Mouse (Mus musculus): Measurements from ENCODE around the gene S100a5. TPM values are rescaled to one million over a fixed set of nuclear protein-coding genes. Genes with fewer than 3 reads are reported as not detected.
A peak's percentile ranks its signal among the peaks of the same experiment; 100 is the strongest.

The S100a5 gene
- total RNA-seq, 1 experiment from 2014 or later: not detected

- no peak for ATAC-seq (replicated peaks; ENCODE audit: low read depth, poor library complexity, severe bottlenecking)
Measured at GRCm38 (mm10) chr3:90599401-90599800, 8.9 kb upstream of the S100a5 start.

GRCm38 (mm10) chr3:90600036-90600435, 8.3 kb upstream of the S100a5 start:
- no peak for ATAC-seq (replicated peaks; ENCODE audit: low read depth, poor library complexity, severe bottlenecking)

- no peak for ATAC-seq (replicated peaks; ENCODE audit: low read depth, poor library complexity, severe bottlenecking)
Measured at GRCm38 (mm10) chr3:90600458-90601195, 7.7 kb upstream of the S100a5 start.

GRCm38 (mm10) chr3:90601486-90602110, 6.7 kb upstream of the S100a5 start, which contains the start of gene Gm42674:
Gm42674 (plus strand) TSS chr3:90601904.
- no peak for ATAC-seq (replicated peaks; ENCODE audit: low read depth, poor library complexity, severe bottlenecking)

GRCm38 (mm10) chr3:90603623-90604022, 4.7 kb upstream of the S100a5 start, which contains the start of gene S100a4:
S100a4 (plus strand) TSS chr3:90603771.
- peak; percentile 86 for ATAC-seq (replicated peaks; ENCODE audit: low read depth, poor library complexity, severe bottlenecking)

GRCm38 (mm10) chr3:90604416-90604815, 3.9 kb upstream of the S100a5 start:
- ATAC-seq (replicated peaks; ENCODE audit: low read depth, poor library complexity, severe bottlenecking): peak; percentile 50

GRCm38 (mm10) chr3:90605049-90605448, 3.3 kb upstream of the S100a5 start:
- ATAC-seq (replicated peaks; ENCODE audit: low read depth, poor library complexity, severe bottlenecking): peak; percentile 40

- ATAC-seq (replicated peaks; ENCODE audit: low read depth, poor library complexity, severe bottlenecking): no peak
Measured at GRCm38 (mm10) chr3:90605736-90606135, 2.6 kb upstream of the S100a5 start.

GRCm38 (mm10) chr3:90606185-90606584, 2.1 kb upstream of the S100a5 start:
- no peak for ATAC-seq (replicated peaks; ENCODE audit: low read depth, poor library complexity, severe bottlenecking)

GRCm38 (mm10) chr3:90607361-90607760, 962 bp upstream of the S100a5 start:
- no peak for ATAC-seq (replicated peaks; ENCODE audit: low read depth, poor library complexity, severe bottlenecking)

- no peak for ATAC-seq (replicated peaks; ENCODE audit: low read depth, poor library complexity, severe bottlenecking)
Measured at GRCm38 (mm10) chr3:90609102-90609501, 779 bp downstream of the S100a5 start.

GRCm38 (mm10) chr3:90611494-90611893, 3.2 kb downstream of the S100a5 start:
- ATAC-seq (replicated peaks; ENCODE audit: low read depth, poor library complexity, severe bottlenecking): no peak

GRCm38 (mm10) chr3:90612061-90612460, 3.7 kb downstream of the S100a5 start:
- ATAC-seq (replicated peaks; ENCODE audit: low read depth, poor library complexity, severe bottlenecking): 0 out of 2 replicates have a peak, but pooled peaks have one; percentile 27

GRCm38 (mm10) chr3:90612728-90613291, 4.5 kb downstream of the S100a5 start, which contains the start of gene S100a6:
S100a6 (plus strand) TSS chr3:90612882.
- peak; percentile 76 for ATAC-seq (replicated peaks; ENCODE audit: low read depth, poor library complexity, severe bottlenecking)

GRCm38 (mm10) chr3:90613461-90614147, 5.3 kb downstream of the S100a5 start:
- ATAC-seq (replicated peaks; ENCODE audit: low read depth, poor library complexity, severe bottlenecking): peak; percentile 19; the same call in 1 of the 2 replicates

- ATAC-seq (replicated peaks; ENCODE audit: low read depth, poor library complexity, severe bottlenecking): no peak
Measured at GRCm38 (mm10) chr3:90614148-90614530, 5.8 kb downstream of the S100a5 start.

- no peak for ATAC-seq (replicated peaks; ENCODE audit: low read depth, poor library complexity, severe bottlenecking)
Measured at GRCm38 (mm10) chr3:90614611-90615251, 6.4 kb downstream of the S100a5 start.

- peak; percentile 81 for ATAC-seq (replicated peaks; ENCODE audit: low read depth, poor library complexity, severe bottlenecking)
Measured at GRCm38 (mm10) chr3:90615415-90615814, 7.1 kb downstream of the S100a5 start.

GRCm38 (mm10) chr3:90615911-90616310, 7.6 kb downstream of the S100a5 start:
- ATAC-seq (replicated peaks; ENCODE audit: low read depth, poor library complexity, severe bottlenecking): no peak

- no peak for ATAC-seq (replicated peaks; ENCODE audit: low read depth, poor library complexity, severe bottlenecking)
Measured at GRCm38 (mm10) chr3:90617586-90617985, 9.3 kb downstream of the S100a5 start.
